Mouse (Mus musculus) adrenal gland, postnatal 14 days (tissue): ENCODE measurements around the gene Itpr2. TPM values are rescaled to one million over a fixed set of nuclear protein-coding genes. Genes with fewer than 3 reads are reported as not detected.

Experiments
- DNase-seq: peaks from one replicate; pipeline ENCODE4 v3.0.0; 2021; ENCODE audit warnings: mixed read lengths
- long read RNA-seq, 2 experiments: library from polyadenylated mRNA; stranded (forward); transcript quantifications; one replicate each; pipeline ENCODE4 v2.0.0; 2021
- total RNA-seq: library from RNA; stranded (reverse); gene quantifications from 2 replicates; pipeline ENCODE4 v1.2.3, GENCODE M21; 2021

Itpr2 gene
- 91.9 and 93.3 TPM in 2 replicates for total RNA-seq
- long read RNA-seq, experiment 1, partial matches to known transcripts = 10 of 14 reads
- long read RNA-seq, experiment 1, other reads (novel, unspliced or antisense) = 4 of 14 reads
- long read RNA-seq, experiment 2, partial matches to known transcripts = 15 of 17 reads
- long read RNA-seq, experiment 2, other reads (novel, unspliced or antisense) = 2 of 17 reads

- peak; percentile 98 for DNase-seq
Measured at GRCm38 (mm10) chr6:146501866-146502804, at the start of gene Itpr2. Gene Itpr2 (minus strand): TSS chr6:146502223.

GRCm38 (mm10) chr6:146551326-146551725 lies 49.3 kb upstream of the Itpr2 start:
- DNase-seq = no peak

GRCm38 (mm10) chr6:146550421-146550820 lies 48.4 kb upstream of the Itpr2 start:
- DNase-seq = no peak

- no peak for DNase-seq
Measured at GRCm38 (mm10) chr6:146545289-146545865, 43.4 kb upstream of the Itpr2 start.

GRCm38 (mm10) chr6:146544622-146545021 lies 42.6 kb upstream of the Itpr2 start:
- DNase-seq = no peak

- no peak for DNase-seq
Measured at GRCm38 (mm10) chr6:146540386-146540785, 38.4 kb upstream of the Itpr2 start.

GRCm38 (mm10) chr6:146538661-146539060 lies 36.6 kb upstream of the Itpr2 start:
- peak; percentile 18 for DNase-seq

GRCm38 (mm10) chr6:146538071-146538470 lies 36.0 kb upstream of the Itpr2 start:
- no peak for DNase-seq

GRCm38 (mm10) chr6:146537111-146537510 lies 35.1 kb upstream of the Itpr2 start:
- DNase-seq = no peak

GRCm38 (mm10) chr6:146535501-146535900 lies 33.5 kb upstream of the Itpr2 start:
- no peak for DNase-seq

GRCm38 (mm10) chr6:146533146-146533545 lies 31.1 kb upstream of the Itpr2 start:
- DNase-seq = no peak

GRCm38 (mm10) chr6:146530769-146531168 lies 28.7 kb upstream of the Itpr2 start:
- DNase-seq = peak; percentile 42

GRCm38 (mm10) chr6:146530363-146530762 lies 28.3 kb upstream of the Itpr2 start:
- DNase-seq = no peak

GRCm38 (mm10) chr6:146527537-146527936 lies 25.5 kb upstream of the Itpr2 start:
- DNase-seq = no peak

GRCm38 (mm10) chr6:146525500-146525899 lies 23.5 kb upstream of the Itpr2 start:
- no peak for DNase-seq

- no peak for DNase-seq
Measured at GRCm38 (mm10) chr6:146521456-146522245, 19.6 kb upstream of the Itpr2 start.

- no peak for DNase-seq
Measured at GRCm38 (mm10) chr6:146519019-146519418, 17.0 kb upstream of the Itpr2 start.

- DNase-seq = no peak
Measured at GRCm38 (mm10) chr6:146515936-146516335, 13.9 kb upstream of the Itpr2 start.

- no peak for DNase-seq
Measured at GRCm38 (mm10) chr6:146514531-146514948, 12.5 kb upstream of the Itpr2 start.

GRCm38 (mm10) chr6:146513899-146514298 lies 11.9 kb upstream of the Itpr2 start:
- DNase-seq = no peak

GRCm38 (mm10) chr6:146513384-146513783 lies 11.4 kb upstream of the Itpr2 start:
- no peak for DNase-seq

- DNase-seq = no peak
Measured at GRCm38 (mm10) chr6:146511511-146511910, 9.5 kb upstream of the Itpr2 start.
